Mouse (Mus musculus) CH12.LX (cell line): ENCODE results near the gene Grin1. TPM values are rescaled to one million over a fixed set of nuclear protein-coding genes. Genes with fewer than 3 reads are reported as not detected.

Experiments
- DNase-seq: peaks from one replicate; pipeline ENCODE4 v3.0.0-alpha.2; 2013; ENCODE audit errors: extremely low read depth
- H3K27ac ChIP-seq: 2 replicates; pipeline ENCODE4 v1.5.1; 2012; ENCODE audit warnings: low read depth, mild to moderate bottlenecking, control low read depth, moderate library complexity; ENCODE audit not compliant: insufficient read depth
- H3K27me3 ChIP-seq: replicated peaks from 2 replicates; pipeline ENCODE3; 2012; ENCODE audit warnings: inconsistent platforms
- H3K36me3 ChIP-seq, 2 experiments: replicated peaks in 1 of 2; 2 replicates each; pipeline versions ENCODE3 to v1.6.1; 2012; ENCODE audit warnings: inconsistent platforms in 1 of 2, low read length in 1 of 2, mild to moderate bottlenecking in 1 of 2, mixed read lengths in 1 of 2, moderate library complexity in 1 of 2; ENCODE audit not compliant: control insufficient read depth in 1 of 2, insufficient read depth in 1 of 2
- H3K4me1 ChIP-seq, 2 experiments: 2 replicates each; pipeline ENCODE4 v1.6.1; 2012; ENCODE audit warnings: inconsistent platforms in 1 of 2, moderate library complexity in 1 of 2; ENCODE audit not compliant: insufficient read depth in 2 of 2, control insufficient read depth in 1 of 2
- H3K4me2 ChIP-seq: 2 replicates; pipeline ENCODE4 v1.6.1; 2012; ENCODE audit warnings: low read depth, mild to moderate bottlenecking, control low read depth; ENCODE audit not compliant: poor library complexity, insufficient read depth, severe bottlenecking
- H3K4me3 ChIP-seq, 3 experiments: fragments of 150-350 bp in 1 of 3; sonication (generic) in 1 of 3; replicated peaks in 1 of 3; 2 replicates each; pipeline versions ENCODE3 to v1.5.1; 2011 to 2012; ENCODE audit warnings: low read depth in 2 of 3, low read length in 2 of 3, mild to moderate bottlenecking in 2 of 3, moderate library complexity in 2 of 3, control low read depth in 1 of 3, improper control_type of control experiment in 1 of 3, inconsistent platforms in 1 of 3, mixed read lengths in 1 of 3; ENCODE audit not compliant: poor library complexity in 1 of 3
- H3K79me2 ChIP-seq: replicated peaks from 2 replicates; pipeline ENCODE4 v1.6.1; 2012; ENCODE audit warnings: mild to moderate bottlenecking, moderate library complexity; ENCODE audit not compliant: control insufficient read depth, poor library complexity, insufficient read depth, severe bottlenecking; ENCODE audit errors: extremely low read depth
- H3K9ac ChIP-seq: 2 replicates; pipeline ENCODE4 v1.6.1; 2012; ENCODE audit warnings: low read depth, mild to moderate bottlenecking, control low read depth, moderate library complexity; ENCODE audit not compliant: insufficient read depth
- H3K9me3 ChIP-seq: replicated peaks from 2 replicates; pipeline ENCODE3; 2012; ENCODE audit warnings: low read length, inconsistent platforms, mixed read lengths
- CHD1 ChIP-seq: IDR thresholded peaks from 2 replicates; pipeline ENCODE4 v1.6.1; 2012; ENCODE audit warnings: low read depth, low read length, improper control_type of control experiment, inconsistent platforms
- EP300 ChIP-seq: IDR thresholded peaks from 2 replicates; pipeline ENCODE4 v1.6.1; 2011; ENCODE audit warnings: low read length, improper control_type of control experiment
- HCFC1 ChIP-seq: IDR thresholded peaks from 2 replicates; pipeline ENCODE4 v1.6.1; 2012; ENCODE audit warnings: low read depth, mild to moderate bottlenecking, inconsistent platforms, low read length, improper control_type of control experiment
- MXI1 ChIP-seq: IDR thresholded peaks from 2 replicates; pipeline ENCODE4 v1.6.1; 2011; ENCODE audit warnings: mild to moderate bottlenecking, low read depth, low read length, improper control_type of control experiment
- MYC ChIP-seq: IDR thresholded peaks from 2 replicates; pipeline ENCODE4 v1.6.1; 2011; ENCODE audit warnings: low read depth, mild to moderate bottlenecking, improper control_type of control experiment, low read length
- PAX5 ChIP-seq: IDR thresholded peaks from 2 replicates; pipeline ENCODE4 v1.6.1; 2012; ENCODE audit warnings: low read length, inconsistent platforms, mixed read lengths
- POLR2A ChIP-seq: IDR thresholded peaks from 2 replicates; pipeline ENCODE4 v1.6.1; 2011; ENCODE audit warnings: low read depth, mild to moderate bottlenecking, improper control_type of control experiment, low read length
- RAD21 ChIP-seq: IDR thresholded peaks from 2 replicates; pipeline ENCODE4 v1.6.1; 2011; ENCODE audit warnings: low read depth, mild to moderate bottlenecking, low read length, improper control_type of control experiment, moderate library complexity
- SIN3A ChIP-seq: IDR thresholded peaks from 2 replicates; pipeline ENCODE4 v1.6.1; 2012; ENCODE audit warnings: low read length, improper control_type of control experiment, inconsistent platforms
- USF1 ChIP-seq: IDR thresholded peaks from 2 replicates; pipeline ENCODE4 v1.6.1; 2014; ENCODE audit warnings: low read depth, mild to moderate bottlenecking, inconsistent platforms, low read length, improper control_type of control experiment
- ZKSCAN1 ChIP-seq: IDR thresholded peaks from 2 replicates; pipeline ENCODE4 v1.6.1; 2012; ENCODE audit warnings: low read depth, inconsistent platforms, low read length, improper control_type of control experiment, borderline replicate concordance
- ZMIZ1 ChIP-seq: IDR thresholded peaks from 2 replicates; pipeline ENCODE4 v1.6.1; 2012; ENCODE audit warnings: low read depth, mild to moderate bottlenecking, inconsistent platforms, low read length, improper control_type of control experiment
- dilution Hi-C: fragments of 300-500 bp; cut with MboI; formaldehyde crosslinking; loops from 2 replicates; pipeline ENCODE4 v1.14.3; 2020; ENCODE audit warnings: low sequenced_read_pairs; ENCODE audit not compliant: extremely low pct_unique_long_range_greater_than_20kb, extremely low pct_ligation_motif_present
- in situ Hi-C: fragments of 300-500 bp; cut with MboI; formaldehyde crosslinking; loops from 3 replicates; pipeline ENCODE4 v1.14.3; 2019; ENCODE audit warnings: low sequenced_read_pairs, low pct_ligation_motif_present, low pct_unique_long_range_greater_than_20kb, mixed read lengths
- polyA plus RNA-seq: library from polyadenylated mRNA; unstranded; fragments of >175 nt; gene quantifications from 2 replicates; pipeline ENCODE4 v1.2.1, GENCODE M21; 2012; ENCODE audit warnings: low read depth; ENCODE audit not compliant: insufficient read length
- total RNA-seq, 2 experiments: library from RNA; depleted of rRNA; stranded (reverse); fragments of 300-350 nt in 1 of 2; fragments of >200 nt in 1 of 2; gene quantifications; 2 replicates each; pipeline ENCODE4 v1.2.3; 2012 to 2014

Grin1 gene
- total and polyA plus RNA-seq, 3 experiments, result 0.06 to 0.36 (median 0.17) TPM

- H3K27me3 ChIP-seq, result peaks cover 24% of the 10 kb centered on the region
These were observed 30.9 kb downstream of the Grin1 start, which contains the start of gene Tmem210 for GRCm38 (mm10) chr2:25287927-25288649. Gene Tmem210 (plus strand): TSS chr2:25288145.

GRCm38 (mm10) chr2:25286837-25287636, 31.9 kb downstream of the Grin1 start:
- Histone ChIP-seq H3K9ac (no peak overlapping the region), H3K27me3 (peaks cover 14% of the 10 kb centered on the region), H3K4me2 (no peak overlapping the region), H3K9me3 (no peaks in the 10 kb centered on the region), H3K79me2 (no peaks in the 10 kb centered on the region), H3K27ac (no peak overlapping the region), H3K36me3 (peaks cover 30 to 49% of the 10 kb centered on the region in 2 experiments), H3K4me3 (no peak overlapping the region), H3K4me1 (peaks cover 0 to 2% of the 10 kb centered on the region in 2 experiments; a peak in 1 of 4 replicates)
- DNase-seq, result no peak
- TF ChIP-seq PAX5 (no peak), HCFC1 (no peak), ZMIZ1 (no peak), POLR2A (no peak), CHD1 (no peak), USF1 (no peak), MXI1 (no peak)
- TF ChIP-seq, all 38 proteins: peak for 0
- dilution Hi-C loops (no loop called here), in situ Hi-C loops (no loop called here)

More at GRCm38 (mm10) chr2:25287927-25288649, 30.9 kb downstream of the Grin1 start, which contains the start of gene Tmem210:
- TF ChIP-seq HCFC1 (no peak), ZKSCAN1 (no peak)
- in situ Hi-C loops, result no loop called here
- no peak within 1 kb of the TSS for H3K27ac ChIP-seq
- H3K4me3 ChIP-seq, result no peak within 1 kb of the TSS
- no peak for DNase-seq
- H3K79me2 ChIP-seq, result no peaks in the 10 kb centered on the region
- H3K36me3 ChIP-seq, result peaks cover 27 to 40% of the 10 kb centered on the region in 2 experiments
- dilution Hi-C loops, result no loop called here
- H3K4me2 ChIP-seq, result no peak within 1 kb of the TSS
- no peak within 1 kb of the TSS for H3K9ac ChIP-seq
- H3K9me3 ChIP-seq, result no peaks in the 10 kb centered on the region
- peaks cover 2 to 4% of the 10 kb centered on the region in 2 experiments; a peak in 3 of 4 replicates for H3K4me1 ChIP-seq

GRCm38 (mm10) chr2:25286314-25286713, 32.7 kb downstream of the Grin1 start:
- Histone ChIP-seq H3K27me3 (peaks cover 7% of the 10 kb centered on the region), H3K9ac (no peak overlapping the region), H3K4me3 (no peak overlapping the region), H3K4me1 (peaks cover 0 to 2% of the 10 kb centered on the region in 2 experiments; a peak in 1 of 4 replicates), H3K36me3 (peaks cover 34 to 54% of the 10 kb centered on the region in 2 experiments), H3K9me3 (no peaks in the 10 kb centered on the region), H3K79me2 (no peaks in the 10 kb centered on the region), H3K27ac (no peak overlapping the region), H3K4me2 (no peak overlapping the region)
- dilution Hi-C loops, result no loop called here
- in situ Hi-C loops, result no loop called here
- DNase-seq, result no peak
- no peak for TF ChIP-seq EP300
- no peak for TF ChIP-seq POLR2A
- TF ChIP-seq MYC, result no peak
- no peak for TF ChIP-seq SIN3A
- no peak for TF ChIP-seq PAX5
- no peak for TF ChIP-seq RAD21
